Mouse (Mus musculus): ENCODE results near the gene Rpl36.
"Not testable (repeated sequence)": the region's sequence is repeated elsewhere in the genome, so short reads cannot be mapped to it uniquely, and the experiment has no call there.

Rpl36 gene

GRCm38 (mm10) chr17:56608699-56609098 is 4.5 kb upstream of the Rpl36 start:
- DNase-seq (ENCODE audit: low spot score in 2 of 2): no peak

- peak; percentile 83 to 90 for DNase-seq (ENCODE audit: low spot score in 2 of 2)
These were observed 3.6 kb upstream of the Rpl36 start, which contains the start of gene 2410015M20Rik for GRCm38 (mm10) chr17:56609452-56610171. 2410015M20Rik (minus strand) TSS chr17:56609771.

GRCm38 (mm10) chr17:56611323-56611722 is 1.9 kb upstream of the Rpl36 start:
- no peak for DNase-seq (ENCODE audit: low spot score in 2 of 2)

GRCm38 (mm10) chr17:56611861-56612564 is 1.2 kb upstream of the Rpl36 start:
- DNase-seq (ENCODE audit: low spot score in 2 of 2): peak; percentile 31 to 38

GRCm38 (mm10) chr17:56612565-56612939 is 664 bp upstream of the Rpl36 start:
- DNase-seq (ENCODE audit: low spot score in 2 of 2): not testable (repeated sequence)

GRCm38 (mm10) chr17:56613893-56614292 is 677 bp downstream of the Rpl36 start:
- not testable (repeated sequence) for DNase-seq (ENCODE audit: low spot score in 2 of 2)

- DNase-seq (ENCODE audit: low spot score in 2 of 2): no peak
These were observed 1.3 kb downstream of the Rpl36 start for GRCm38 (mm10) chr17:56614391-56615135.

- DNase-seq (ENCODE audit: low spot score in 2 of 2): no peak
These were observed 2.0 kb downstream of the Rpl36 start for GRCm38 (mm10) chr17:56615136-56615784.

- DNase-seq (ENCODE audit: low spot score in 2 of 2): no peak
These were observed 2.6 kb downstream of the Rpl36 start for GRCm38 (mm10) chr17:56615792-56616191.

GRCm38 (mm10) chr17:56616725-56617124 is 3.5 kb downstream of the Rpl36 start:
- DNase-seq (ENCODE audit: low spot score in 2 of 2): no peak

GRCm38 (mm10) chr17:56617628-56618027 is 4.4 kb downstream of the Rpl36 start:
- no peak for DNase-seq (ENCODE audit: low spot score in 2 of 2)

GRCm38 (mm10) chr17:56625495-56625894 is 12.3 kb downstream of the Rpl36 start:
- no peak for DNase-seq (ENCODE audit: low spot score in 2 of 2)

GRCm38 (mm10) chr17:56626260-56626659 is 13.0 kb downstream of the Rpl36 start:
- no peak for DNase-seq (ENCODE audit: low spot score in 2 of 2)

GRCm38 (mm10) chr17:56626754-56627470 is 13.7 kb downstream of the Rpl36 start, which contains the start of gene Lonp1:
Lonp1 (minus strand) TSS chr17:56626887.
- DNase-seq (ENCODE audit: low spot score in 2 of 2): peak; percentile 87 to 97

- DNase-seq (ENCODE audit: low spot score in 2 of 2): no peak
These were observed 14.5 kb downstream of the Rpl36 start, which contains the start of gene Catsperd for GRCm38 (mm10) chr17:56627530-56628277. Catsperd (plus strand) TSS chr17:56628143.

GRCm38 (mm10) chr17:56629800-56630781 is 16.9 kb downstream of the Rpl36 start:
- not testable (repeated sequence) for DNase-seq (ENCODE audit: low spot score in 2 of 2)

- no peak for DNase-seq (ENCODE audit: low spot score in 2 of 2)
These were observed 18.6 kb downstream of the Rpl36 start for GRCm38 (mm10) chr17:56631807-56632206.

- DNase-seq (ENCODE audit: low spot score in 2 of 2): peak in 1 of 2 experiments; percentile 56
These were observed 20.8 kb downstream of the Rpl36 start for GRCm38 (mm10) chr17:56634023-56634422.

- no peak for DNase-seq (ENCODE audit: low spot score in 2 of 2)
These were observed 30.0 kb downstream of the Rpl36 start for GRCm38 (mm10) chr17:56643237-56643636.
